Mouse (Mus musculus) small intestine, adult 2 months (tissue): ENCODE results near the gene Ltbr. TPM values are rescaled to one million over a fixed set of nuclear protein-coding genes. Genes with fewer than 3 reads are reported as not detected.

Experiments used
- H3K27ac ChIP-seq: fragments of 200-500 bp; 2 replicates; pipeline ENCODE4 v1.5.1; 2012; ENCODE audit warnings: low read depth, low read length, control low read depth, inconsistent platforms; ENCODE audit not compliant: insufficient read depth
- H3K27me3 ChIP-seq: fragments of 200-500 bp; 2 replicates; pipeline ENCODE4 v1.6.1; 2012; ENCODE audit warnings: mild to moderate bottlenecking, moderate library complexity, low read length, inconsistent platforms; ENCODE audit not compliant: control insufficient read depth, insufficient read depth
- H3K36me3 ChIP-seq: fragments of 200-500 bp; 2 replicates; pipeline ENCODE4 v1.6.1; 2012; ENCODE audit warnings: mild to moderate bottlenecking, low read length, control low read depth, inconsistent platforms; ENCODE audit not compliant: control insufficient read depth, insufficient read depth
- H3K4me1 ChIP-seq: fragments of 200-500 bp; 2 replicates; pipeline ENCODE4 v1.6.1; 2012; ENCODE audit warnings: low read length, inconsistent platforms, mixed read lengths; ENCODE audit not compliant: control insufficient read depth, insufficient read depth, insufficient read length
- H3K4me3 ChIP-seq: fragments of 200-500 bp; 2 replicates; pipeline ENCODE4 v1.5.1; 2012; ENCODE audit warnings: low read depth, mild to moderate bottlenecking, control low read depth, inconsistent platforms, low read length, moderate library complexity
- CTCF ChIP-seq: fragments of 200-500 bp; IDR thresholded peaks from 2 replicates; pipeline ENCODE4 v1.5.1; 2012; ENCODE audit warnings: low read depth, mild to moderate bottlenecking, control low read depth, inconsistent platforms, low read length, moderate library complexity, mixed read lengths; ENCODE audit not compliant: insufficient replicate concordance, insufficient read length; ENCODE audit errors: extremely low read depth
- POLR2A ChIP-seq: fragments of 200-500 bp; IDR thresholded peaks from 2 replicates; pipeline ENCODE4 v1.6.1; 2012; ENCODE audit warnings: low read depth, mild to moderate bottlenecking, control low read depth, inconsistent platforms, low read length, moderate library complexity
- WGBS: fragments of 180-500 bp; shearing (Covaris S2); methylation state at CpG from one replicate; pipeline ENCODE4 v1.1.7; 2018; 5-methylcytosine and 5-hydroxymethylcytosine counted together
- polyA plus RNA-seq: library from polyadenylated mRNA; depleted of rRNA; stranded (reverse); fragments of >200 nt; gene quantifications from 2 replicates; pipeline ENCODE4 v1.2.3, GENCODE M21; 2012

Gene Ltbr
- polyA plus RNA-seq, 1 experiment = 167 TPM

GRCm38 (mm10) chr6:125319919-125320296 is 6.2 kb upstream of the Ltbr start:
- no peak for TF ChIP-seq CTCF
- TF ChIP-seq POLR2A = no peak
- Histone ChIP-seq H3K27me3 (no peaks in the 10 kb centered on the region), H3K4me3 (no peak overlapping the region), H3K36me3 (no peaks in the 10 kb centered on the region), H3K27ac (no peak overlapping the region), H3K4me1 (peaks cover 6% of the 10 kb centered on the region; the same call in 1 of the 2 replicates)

GRCm38 (mm10) chr6:125318981-125319918 is 5.6 kb upstream of the Ltbr start:
- H3K36me3 ChIP-seq = no peaks in the 10 kb centered on the region
- peak overlapping the region; percentile 32; the same call in 1 of the 2 replicates for H3K27ac ChIP-seq
- no peak for TF ChIP-seq POLR2A
- no peak for TF ChIP-seq CTCF
- 79% methylated on average over 15 of the region's 15 CpGs for WGBS
- no peak overlapping the region for H3K4me3 ChIP-seq
- no peaks in the 10 kb centered on the region for H3K27me3 ChIP-seq
- H3K4me1 ChIP-seq = peaks cover 7% of the 10 kb centered on the region

- Histone ChIP-seq H3K27ac (no peak overlapping the region), H3K4me1 (peaks cover 17% of the 10 kb centered on the region), H3K27me3 (no peaks in the 10 kb centered on the region), H3K4me3 (no peak overlapping the region), H3K36me3 (peaks cover 3% of the 10 kb centered on the region)
- WGBS = 46% methylated on average over 7 of the region's 7 CpGs
- TF ChIP-seq CTCF (no peak), POLR2A (no peak)
Measured at GRCm38 (mm10) chr6:125317077-125317476, 3.4 kb upstream of the Ltbr start.

- WGBS = 75% methylated on average over 6 of the region's 6 CpGs
- TF ChIP-seq POLR2A (no peak), CTCF (no peak)
- Histone ChIP-seq H3K4me3 (no peak overlapping the region), H3K4me1 (peaks cover 17% of the 10 kb centered on the region), H3K36me3 (peaks cover 16% of the 10 kb centered on the region), H3K27ac (no peak overlapping the region), H3K27me3 (no peaks in the 10 kb centered on the region)
Measured at GRCm38 (mm10) chr6:125314746-125315145, 1.1 kb upstream of the Ltbr start.

- TF ChIP-seq POLR2A = no peak
- WGBS = 65% methylated on average over 7 of the region's 7 CpGs
- peak overlapping the region; percentile 87 for H3K4me3 ChIP-seq
- peaks cover 17% of the 10 kb centered on the region for H3K4me1 ChIP-seq
- H3K27me3 ChIP-seq = no peaks in the 10 kb centered on the region
- peaks cover 22% of the 10 kb centered on the region for H3K36me3 ChIP-seq
- peak overlapping the region; percentile 50 for H3K27ac ChIP-seq
Measured at GRCm38 (mm10) chr6:125314231-125314563, 512 bp upstream of the Ltbr start.

- WGBS = 6% methylated on average over 22 of the region's 22 CpGs
- peak overlapping the region; percentile 87 for H3K4me3 ChIP-seq
- TF ChIP-seq CTCF = no peak
- TF ChIP-seq POLR2A = peak; percentile 27; the same call in 1 of the 2 replicates
- peaks cover 17% of the 10 kb centered on the region for H3K4me1 ChIP-seq
- peaks cover 35% of the 10 kb centered on the region for H3K36me3 ChIP-seq
- H3K27me3 ChIP-seq = no peaks in the 10 kb centered on the region
- H3K27ac ChIP-seq = peak overlapping the region; percentile 78
Measured at GRCm38 (mm10) chr6:125312581-125313355, 917 bp downstream of the Ltbr start.

- H3K36me3 ChIP-seq = peaks cover 39% of the 10 kb centered on the region
- 71% methylated on average over 9 of the region's 9 CpGs for WGBS
- H3K4me1 ChIP-seq = peaks cover 17% of the 10 kb centered on the region
- TF ChIP-seq CTCF = no peak
- no peak for TF ChIP-seq POLR2A
- peak overlapping the region; percentile 87 for H3K4me3 ChIP-seq
- no peak overlapping the region for H3K27ac ChIP-seq
- H3K27me3 ChIP-seq = no peaks in the 10 kb centered on the region
Measured at GRCm38 (mm10) chr6:125312171-125312570, 1.5 kb downstream of the Ltbr start.
